Mouse (Mus musculus) R1 (cell line): Measurements from ENCODE around the gene Gm49318.

Experiments
- DNase-seq: peaks from one replicate; pipeline ENCODE4 v3.0.0-alpha.2; 2018; ENCODE audit warnings: low read depth, low spot score

Gene Gm49318

GRCm38 (mm10) chr9:22069881-22070553, 1.0 kb downstream of the Gm49318 start:
- DNase-seq = no peak

- DNase-seq = no peak
These were observed 3.9 kb downstream of the Gm49318 start for GRCm38 (mm10) chr9:22067195-22067594.

DNA sequence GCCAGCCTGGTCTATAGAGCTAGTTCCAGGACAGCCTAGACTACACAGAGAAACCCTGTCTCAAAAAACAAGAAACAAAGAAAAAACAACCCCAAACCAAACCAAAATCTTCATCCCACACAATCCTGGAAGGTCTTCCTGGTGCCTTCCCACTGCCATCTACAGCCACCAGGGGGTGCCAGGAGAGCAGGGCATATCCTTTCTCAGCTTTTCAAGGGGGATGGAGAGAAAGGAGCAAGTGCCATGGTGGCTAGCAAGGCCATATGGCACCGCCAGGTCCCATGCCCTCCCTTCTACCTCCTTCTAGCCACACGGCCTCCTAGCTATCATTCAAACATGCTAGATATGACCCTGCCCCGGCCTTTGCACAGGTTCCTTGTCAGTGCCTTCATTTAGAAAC, 4.6 kb downstream of the Gm49318 start:
- DNase-seq = peak; percentile 70

DNA sequence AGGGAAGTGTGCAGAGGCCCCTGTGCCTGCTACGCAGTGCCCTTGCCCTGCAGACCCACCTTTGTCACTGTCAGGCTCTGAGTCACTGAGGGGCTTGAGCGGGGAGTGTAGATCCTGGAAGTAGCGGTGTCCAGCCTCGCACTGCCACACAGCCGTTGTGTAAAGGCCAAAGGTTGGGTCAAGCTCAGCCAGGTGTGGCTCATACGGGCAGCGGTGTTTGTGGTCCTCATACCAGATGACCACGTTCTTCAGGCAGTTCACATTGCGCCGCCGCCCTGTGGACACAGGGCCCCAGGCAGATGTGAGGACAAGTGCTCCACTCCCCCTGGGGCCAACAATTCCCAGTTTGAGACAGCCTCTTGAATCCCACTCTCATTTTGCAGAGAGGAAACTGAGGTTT, 5.4 kb downstream of the Gm49318 start:
- no peak for DNase-seq

GRCm38 (mm10) chr9:22064341-22064740, 6.7 kb downstream of the Gm49318 start:
- DNase-seq = no peak

DNA sequence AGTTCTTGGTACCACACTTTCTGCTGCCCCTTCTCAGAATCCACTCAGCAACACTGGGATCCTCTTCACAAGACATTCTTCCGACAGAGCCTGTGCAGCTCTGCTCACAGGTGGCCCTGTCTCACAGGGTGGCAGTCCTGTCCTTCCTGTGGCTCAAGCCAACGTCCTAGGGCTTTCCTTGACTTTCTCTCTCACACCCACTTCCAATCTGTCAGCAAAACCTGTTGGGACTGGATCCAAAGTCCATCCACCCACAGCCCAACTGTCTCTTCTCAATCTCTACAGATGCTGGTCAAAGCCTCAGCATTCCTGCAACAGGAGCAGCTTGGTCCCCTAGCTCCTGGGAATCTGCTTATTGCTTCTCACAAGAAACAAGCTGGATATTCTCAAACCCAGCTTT, 9.7 kb downstream of the Gm49318 start:
- DNase-seq = no peak

DNA sequence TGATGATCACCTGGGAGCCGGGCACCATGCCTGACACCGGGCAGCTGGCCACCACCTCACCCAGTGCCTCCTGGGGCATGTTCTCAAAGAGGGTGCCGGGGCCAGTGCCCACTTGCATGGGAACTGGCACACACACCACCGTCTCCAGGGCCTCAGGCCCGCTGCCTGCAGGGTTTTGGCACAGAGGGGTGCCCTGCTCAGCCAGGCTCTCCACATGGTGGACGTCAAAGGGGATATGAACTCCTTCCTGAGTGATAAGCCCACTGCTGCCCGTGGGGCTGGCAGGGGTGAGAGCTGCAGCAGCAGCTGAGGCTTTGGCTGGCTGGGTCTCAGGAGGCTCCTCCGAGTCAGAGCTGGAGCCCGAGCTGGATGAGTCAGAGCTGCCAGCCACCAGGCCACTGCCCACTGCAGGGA, 13.0 kb downstream of the Gm49318 start:
- DNase-seq = no peak

GRCm38 (mm10) chr9:22057031-22057517, 14.0 kb downstream of the Gm49318 start:
- no peak for DNase-seq

- no peak for DNase-seq
These were observed 14.7 kb downstream of the Gm49318 start for GRCm38 (mm10) chr9:22056303-22056910.

DNA sequence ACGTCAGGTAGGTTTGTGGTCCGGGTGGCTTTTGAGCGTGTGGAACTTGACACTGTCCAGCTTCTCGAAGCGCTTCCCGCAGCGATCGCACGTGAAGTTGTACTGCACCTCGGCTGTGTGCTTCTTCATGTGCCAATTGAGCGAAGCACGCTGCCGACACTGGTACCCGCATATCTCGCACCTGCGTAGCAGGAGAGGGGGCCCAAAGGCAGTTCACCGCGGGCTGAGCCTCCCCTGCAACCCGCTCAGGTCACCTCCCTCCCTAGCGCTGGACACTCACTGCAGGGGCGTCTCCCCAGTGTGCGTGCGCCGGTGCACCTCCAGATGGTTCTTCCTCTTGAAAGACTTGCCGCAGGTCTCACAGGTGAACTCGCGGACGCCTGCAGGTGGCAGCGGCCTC, 15.3 kb downstream of the Gm49318 start:
- no peak for DNase-seq

DNA sequence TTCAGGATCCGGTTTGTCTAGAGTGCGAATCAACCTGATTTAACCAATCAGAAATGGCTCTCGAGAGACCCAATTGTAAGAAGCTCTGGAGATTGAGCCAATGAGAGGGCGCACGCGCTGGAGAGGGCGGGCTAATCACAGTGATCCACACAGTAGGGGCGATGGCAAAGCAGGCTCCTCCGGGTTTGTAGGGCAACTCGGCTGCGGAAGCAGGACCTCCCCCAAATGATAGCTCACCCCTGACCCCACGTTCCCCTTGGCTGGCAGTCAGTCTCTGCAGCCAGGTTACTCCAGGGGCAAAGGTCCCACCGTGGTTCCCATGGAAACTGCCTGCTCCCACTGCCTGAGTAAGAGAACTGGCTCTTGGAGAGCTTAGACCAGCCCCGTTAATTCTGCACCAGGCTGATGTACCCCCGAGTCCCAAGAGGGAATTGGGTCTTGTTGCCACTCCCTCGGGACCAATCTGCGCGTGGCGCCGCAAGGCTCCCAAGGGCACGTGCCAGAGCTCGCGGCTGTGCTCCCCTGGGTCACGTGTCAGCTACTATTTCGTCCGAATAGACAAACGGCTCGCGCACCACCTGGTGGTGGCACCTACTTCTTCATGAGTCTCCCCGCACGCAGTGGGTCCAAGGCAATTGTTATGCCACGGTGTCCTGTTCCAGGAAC, 16.5 kb downstream of the Gm49318 start:
- peak; percentile 97 for DNase-seq

GRCm38 (mm10) chr9:22053657-22054056, 17.4 kb downstream of the Gm49318 start:
- peak; percentile 58 for DNase-seq

DNA sequence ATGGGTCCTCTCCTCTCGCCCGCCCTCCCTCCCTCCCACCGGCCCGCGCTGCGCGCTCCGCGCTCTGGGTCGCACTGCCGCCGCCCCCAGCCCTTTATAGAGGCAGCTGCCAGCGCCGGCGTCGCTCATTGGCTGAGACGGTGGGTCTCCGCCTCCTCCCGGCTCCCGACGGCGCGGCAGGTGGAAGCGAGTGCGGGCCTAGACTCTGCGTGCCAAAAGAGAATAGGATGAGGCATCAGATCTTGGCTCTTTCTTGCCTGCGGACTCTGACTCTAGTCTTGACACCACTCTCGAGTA, 19.2 kb downstream of the Gm49318 start, which contains the start of gene Elavl3:
Gene Elavl3, minus strand, starts transcription at position 66 of the 297 bp plus-strand sequence.
- peak; percentile 83 for DNase-seq

GRCm38 (mm10) chr9:22051161-22051957, 19.7 kb downstream of the Gm49318 start:
- DNase-seq = no peak

DNA sequence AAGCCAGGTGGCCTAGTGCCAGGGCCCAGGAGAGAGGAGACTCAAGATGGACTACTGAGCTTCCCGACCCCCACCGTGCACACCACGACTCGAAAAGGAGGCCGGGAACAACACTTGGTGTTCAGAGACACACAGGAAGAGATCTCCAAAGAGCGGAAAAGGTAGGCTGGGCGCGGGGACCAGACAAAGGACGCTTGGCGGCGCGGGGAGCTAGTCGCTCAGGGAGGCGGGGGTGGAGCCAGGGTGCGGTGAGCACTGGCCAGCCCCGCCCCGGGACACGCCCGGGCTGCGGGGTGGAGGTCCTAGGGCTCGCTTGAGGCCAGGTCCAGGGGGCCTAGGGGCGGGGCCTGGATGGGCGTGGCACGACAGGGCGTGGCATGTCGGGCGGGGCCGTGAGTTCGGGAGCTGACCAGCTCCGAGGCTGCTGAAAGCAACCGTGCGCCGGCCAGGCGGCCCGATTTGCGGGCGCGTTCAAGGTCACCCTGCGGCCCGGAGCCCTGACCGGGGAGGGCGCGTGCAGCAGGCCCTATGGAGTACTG, 20.6 kb downstream of the Gm49318 start:
- peak; percentile 90 for DNase-seq

GRCm38 (mm10) chr9:22049721-22050270, 21.3 kb downstream of the Gm49318 start:
- DNase-seq = no peak

- DNase-seq = no peak
These were observed 21.7 kb downstream of the Gm49318 start for GRCm38 (mm10) chr9:22049315-22049714.

- no peak for DNase-seq
These were observed 23.7 kb downstream of the Gm49318 start for GRCm38 (mm10) chr9:22047329-22047728.

GRCm38 (mm10) chr9:22041832-22042231, 29.2 kb downstream of the Gm49318 start:
- peak; percentile 52 for DNase-seq

DNA sequence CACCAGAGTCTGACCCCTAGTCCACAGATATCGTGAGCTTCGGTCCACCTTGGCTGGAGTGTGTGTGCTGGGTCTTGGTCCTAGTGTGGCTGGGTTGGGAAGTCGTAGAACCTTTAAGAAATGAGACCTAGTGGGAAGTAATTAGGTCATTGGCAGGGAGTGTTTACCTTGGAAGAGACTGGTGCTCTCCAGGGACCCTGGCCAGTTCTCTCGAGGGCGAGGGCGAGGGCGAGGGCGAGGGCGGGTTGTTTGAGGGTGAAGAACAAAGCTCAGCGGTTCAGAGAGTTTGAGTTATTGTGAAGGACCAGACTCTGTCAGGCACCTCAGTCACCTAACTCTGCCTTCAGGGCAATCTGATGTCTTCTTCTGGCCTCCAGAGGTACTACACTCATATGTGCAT, 33.2 kb downstream of the Gm49318 start:
- DNase-seq = no peak

- DNase-seq = no peak
These were observed 35.6 kb downstream of the Gm49318 start for GRCm38 (mm10) chr9:22035300-22036044.
